Mouse (Mus musculus) midbrain, embryonic 10.5 days (tissue): Measurements from ENCODE around the gene Nectin1. TPM values are rescaled to one million over a fixed set of nuclear protein-coding genes. Genes with fewer than 3 reads are reported as not detected.

Experiments used
- DNase-seq: peaks from one replicate; pipeline ENCODE4 v3.0.0-alpha.2; 2017; ENCODE audit warnings: low spot score
- H3K27ac ChIP-seq: fragments of 300-500 bp; sonication (generic); replicated peaks from 2 replicates; pipeline ENCODE4 v1.5.1; 2016; ENCODE audit warnings: mild to moderate bottlenecking
- H3K27me3 ChIP-seq: fragments of 300-500 bp; sonication (generic); 2 replicates; pipeline ENCODE4 v1.6.1; 2016; ENCODE audit warnings: low read depth, mild to moderate bottlenecking; ENCODE audit not compliant: poor library complexity, severe bottlenecking
- H3K36me3 ChIP-seq: fragments of 300-500 bp; sonication (generic); 2 replicates; pipeline ENCODE4 v1.6.1; 2016; ENCODE audit warnings: mild to moderate bottlenecking, moderate library complexity
- H3K4me1 ChIP-seq: fragments of 300-500 bp; sonication (generic); 2 replicates; pipeline ENCODE4 v1.6.1; 2016
- H3K4me3 ChIP-seq: fragments of 300-500 bp; sonication (generic); 2 replicates; pipeline ENCODE4 v1.5.1; 2016; ENCODE audit warnings: mild to moderate bottlenecking, moderate library complexity
- H3K9me3 ChIP-seq: fragments of 300-500 bp; sonication (generic); replicated peaks from 2 replicates; pipeline ENCODE4 v1.6.1; 2016; ENCODE audit warnings: mild to moderate bottlenecking
- WGBS: fragments of 180-500 bp; shearing (Covaris S2); methylation state at CpG from one replicate; pipeline ENCODE4 v1.1.7; 2016; 5-methylcytosine and 5-hydroxymethylcytosine counted together
- polyA plus RNA-seq: library from polyadenylated mRNA; unstranded; fragments of >200 nt; fragmentation: Nextera tagmentation; extraction: Ambion mirVana; gene quantifications from 2 replicates; pipeline ENCODE4 v1.2.1, GENCODE M21; 2016

Gene Nectin1
- polyA plus RNA-seq, 1 experiment from 2014 or later: 7.3 TPM

DNA sequence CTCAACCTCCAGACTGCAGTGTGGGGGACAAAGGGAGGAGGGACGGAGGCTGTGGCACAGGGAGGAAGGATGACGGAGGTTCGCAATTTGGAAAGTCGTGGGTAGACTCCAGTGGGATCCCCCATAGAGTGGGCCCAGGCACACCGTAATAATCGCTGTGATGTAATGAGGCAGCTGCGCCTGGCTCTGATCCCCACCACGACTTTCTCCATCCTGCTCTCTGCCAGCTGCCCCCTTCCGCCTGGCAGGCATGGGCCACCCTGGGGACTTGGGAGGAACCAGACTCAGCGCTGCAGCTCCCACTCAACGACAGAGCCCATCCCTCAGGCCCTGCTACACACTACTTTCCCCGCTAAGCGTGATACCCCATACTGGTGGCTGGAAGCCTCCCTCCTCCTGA, 90.5 kb downstream of the Nectin1 start:
- DNase-seq: no peak
- 0 out of 2 replicates have a peak overlapping the region, but pooled peaks have one; percentile 10 for H3K27ac ChIP-seq
- WGBS: 88% methylated on average over 13 of the region's 13 CpGs

DNA sequence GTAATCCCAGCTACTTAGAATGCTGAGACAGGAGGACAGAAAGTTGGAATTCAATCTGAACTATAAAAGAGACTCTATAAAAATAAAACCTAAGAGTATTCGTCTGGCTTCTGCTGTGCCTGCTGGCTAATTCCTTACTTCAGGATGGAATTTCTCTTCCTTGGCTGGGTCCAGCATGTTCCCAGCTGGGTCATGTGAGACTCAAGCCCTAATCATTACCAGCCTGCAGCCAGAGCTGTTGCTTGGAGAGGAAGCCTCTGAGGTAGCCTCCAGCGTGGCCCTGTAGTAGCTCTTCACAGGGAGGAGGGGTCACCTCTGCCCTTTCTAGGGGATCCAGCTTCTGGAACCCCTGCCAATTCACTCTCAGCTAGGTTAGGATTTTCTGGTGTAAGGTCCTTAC, 94.8 kb downstream of the Nectin1 start:
- no peak overlapping the region for H3K27ac ChIP-seq
- H3K9me3 ChIP-seq: no peaks in the 10 kb centered on the region; the same call in 1 of the 2 replicates
- no peak for DNase-seq
- H3K36me3 ChIP-seq: no peaks in the 10 kb centered on the region
- H3K4me3 ChIP-seq: no peak overlapping the region
- 74% methylated on average over 2 of the region's 2 CpGs for WGBS
- peaks cover 30% of the 10 kb centered on the region for H3K4me1 ChIP-seq
- H3K27me3 ChIP-seq: peaks cover 28% of the 10 kb centered on the region

More for the DNA sequence above, 90.5 kb downstream of the Nectin1 start:
- Histone ChIP-seq H3K4me1 (peaks cover 14% of the 10 kb centered on the region), H3K27me3 (peaks cover 5% of the 10 kb centered on the region), H3K9me3 (no peaks in the 10 kb centered on the region; the same call in 1 of the 2 replicates), H3K36me3 (no peaks in the 10 kb centered on the region), H3K4me3 (no peak overlapping the region)

DNA sequence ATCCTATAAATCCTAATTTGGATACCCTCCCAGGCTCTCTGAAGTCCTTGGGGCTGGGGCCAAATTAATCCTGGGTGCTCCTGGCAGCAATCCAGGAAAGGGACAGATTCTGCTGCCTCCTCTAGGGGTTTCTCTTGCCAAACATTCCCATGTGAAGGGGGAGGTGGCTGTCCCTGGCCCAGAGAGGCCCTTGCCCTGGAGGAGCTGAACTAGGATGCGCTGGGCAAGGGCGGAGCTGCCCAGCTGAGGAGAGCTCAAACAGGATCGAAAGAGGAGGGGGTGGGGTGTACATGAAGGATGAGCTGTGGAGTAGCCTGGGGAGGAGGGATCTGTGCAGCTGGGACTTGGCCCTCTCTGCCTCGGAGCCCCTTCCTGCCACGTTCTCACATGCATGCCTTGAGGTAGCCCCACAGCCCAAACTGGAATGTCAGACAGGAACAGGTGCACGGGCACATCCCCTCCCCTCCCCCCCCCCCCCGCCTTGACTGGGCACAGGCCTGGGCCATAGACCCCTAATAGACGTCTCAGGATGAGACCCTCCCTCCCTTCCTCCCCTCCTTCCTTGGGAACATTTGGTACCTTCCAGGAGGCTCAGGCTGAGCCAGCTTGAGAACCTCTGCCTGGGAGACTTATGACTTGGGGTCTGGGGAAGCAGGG, 99.3 kb downstream of the Nectin1 start:
- Histone ChIP-seq H3K9me3 (no peaks in the 10 kb centered on the region), H3K4me1 (peaks cover 44% of the 10 kb centered on the region), H3K4me3 (peak overlapping the region; percentile 24; the same call in 1 of the 2 replicates), H3K27me3 (peaks cover 71% of the 10 kb centered on the region), H3K27ac (peak overlapping the region; percentile 64), H3K36me3 (no peaks in the 10 kb centered on the region)
- peak; percentile 44 for DNase-seq
- 5% methylated on average over 8 of the region's 8 CpGs for WGBS

DNA sequence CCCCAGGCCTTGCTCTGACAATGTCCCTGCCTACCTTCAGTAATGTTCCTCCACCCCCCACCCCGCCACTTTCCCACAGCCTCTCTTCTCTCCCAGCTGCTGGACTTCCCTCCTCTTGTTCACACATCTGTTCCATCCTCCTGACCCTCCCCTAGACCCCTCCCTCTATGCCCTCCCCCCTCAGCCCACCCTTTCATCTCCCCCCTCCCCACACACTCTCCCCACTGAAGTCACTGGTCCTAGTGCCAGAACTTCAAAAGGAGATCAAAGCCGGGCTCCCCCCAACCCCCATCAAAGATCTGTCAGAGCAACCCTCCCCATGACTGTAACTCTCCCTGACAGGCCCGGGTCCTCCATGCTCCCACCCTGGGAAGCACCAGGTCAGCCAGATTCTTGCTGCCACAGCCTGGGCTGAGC, 99.9 kb downstream of the Nectin1 start:
- Histone ChIP-seq H3K4me3 (no peak overlapping the region), H3K27ac (peak overlapping the region; percentile 64), H3K27me3 (peaks cover 72% of the 10 kb centered on the region), H3K9me3 (no peaks in the 10 kb centered on the region), H3K4me1 (peaks cover 44% of the 10 kb centered on the region), H3K36me3 (no peaks in the 10 kb centered on the region)
- DNase-seq: peak; percentile 35
- WGBS: 11% methylated on average over 2 of the region's 3 CpGs

DNA sequence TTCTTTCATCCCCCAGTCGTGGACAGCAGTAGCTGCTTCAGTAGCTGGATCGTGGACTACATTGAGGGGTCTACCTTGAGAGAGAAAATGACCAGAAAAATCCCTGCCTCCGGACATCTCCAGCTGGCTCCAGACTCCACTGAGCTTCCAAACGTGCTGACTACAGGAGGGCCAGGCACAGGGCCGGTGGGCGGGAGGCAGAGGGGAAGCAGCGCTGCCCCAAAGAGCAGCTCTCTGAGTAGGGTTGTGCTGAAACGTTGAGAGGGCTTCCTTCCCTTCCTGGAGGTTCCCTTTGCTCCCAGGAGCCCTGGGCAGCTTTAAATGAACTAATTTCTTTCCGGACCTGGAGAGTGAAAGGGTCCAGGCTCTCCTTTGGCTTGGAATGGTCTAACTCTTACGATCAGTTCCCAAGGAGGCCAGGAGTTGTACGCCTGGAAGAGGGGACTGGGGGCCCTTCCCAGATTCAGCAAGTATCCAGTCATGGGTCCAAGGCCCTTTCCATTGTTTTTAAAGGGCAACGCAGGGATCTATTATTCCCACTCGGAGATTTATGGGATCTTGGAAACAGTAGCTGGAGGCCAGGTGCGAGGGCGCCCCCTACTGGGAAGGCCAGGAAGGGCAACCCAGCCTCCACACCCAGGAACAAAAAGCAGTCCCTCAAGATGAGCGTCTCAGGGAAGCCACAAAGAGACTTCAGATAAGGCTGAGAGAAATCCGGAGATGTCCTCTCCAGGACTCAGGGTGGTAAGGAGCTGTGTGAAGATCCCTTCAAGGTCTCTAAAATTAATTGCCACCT, 102.1 kb downstream of the Nectin1 start:
- Histone ChIP-seq H3K27ac (peak overlapping the region; percentile 76), H3K4me3 (peak overlapping the region; percentile 28), H3K4me1 (peaks cover 44% of the 10 kb centered on the region), H3K27me3 (peaks cover 64% of the 10 kb centered on the region), H3K9me3 (no peaks in the 10 kb centered on the region), H3K36me3 (no peaks in the 10 kb centered on the region)
- DNase-seq: peak; percentile 70
- WGBS: 7% methylated on average over 17 of the region's 17 CpGs

DNA sequence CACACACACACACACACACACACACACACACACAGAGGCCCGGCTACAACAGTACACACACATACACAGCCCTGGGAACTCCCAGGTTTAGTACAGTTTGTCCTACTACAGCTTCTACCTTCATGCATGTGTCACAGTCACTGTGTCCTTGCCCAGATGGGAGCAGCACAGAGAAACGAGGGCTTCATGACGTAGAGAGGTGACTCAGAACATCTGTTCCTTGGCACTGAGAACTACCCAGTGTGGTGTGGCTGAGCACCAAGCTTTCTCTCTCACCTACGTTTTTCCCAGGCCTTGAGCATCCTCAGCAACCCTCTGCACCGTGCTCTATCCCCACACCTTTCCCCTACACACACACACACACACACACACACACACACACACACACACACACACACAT, 104.1 kb downstream of the Nectin1 start:
- 64% methylated on average over 5 of the region's 5 CpGs for WGBS
- H3K4me3 ChIP-seq: no peak overlapping the region
- H3K27ac ChIP-seq: no peak overlapping the region
- H3K9me3 ChIP-seq: no peaks in the 10 kb centered on the region
- H3K27me3 ChIP-seq: peaks cover 51% of the 10 kb centered on the region
- no peaks in the 10 kb centered on the region for H3K36me3 ChIP-seq
- no peak for DNase-seq
- peaks cover 47% of the 10 kb centered on the region for H3K4me1 ChIP-seq

DNA sequence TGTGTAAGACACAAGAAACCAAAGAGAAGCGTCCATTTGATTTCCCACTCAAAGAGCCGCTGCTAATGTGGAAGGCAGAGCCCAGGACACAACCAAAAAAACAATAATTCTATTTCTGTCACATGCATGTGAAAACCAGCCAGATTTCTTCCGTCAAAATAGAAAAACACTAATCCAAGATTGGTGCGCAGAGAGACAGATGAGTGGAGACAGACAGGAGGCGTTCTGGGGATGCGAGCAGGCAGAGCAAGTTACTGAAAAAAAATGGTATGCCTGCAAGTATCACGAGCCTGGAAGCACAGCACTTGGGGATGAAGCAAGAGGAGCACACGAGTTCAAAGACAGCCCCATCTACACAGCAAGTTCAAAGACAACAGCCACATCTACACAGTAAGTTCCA, 106.5 kb downstream of the Nectin1 start:
- Histone ChIP-seq H3K27ac (no peak overlapping the region), H3K36me3 (no peaks in the 10 kb centered on the region), H3K27me3 (peaks cover 27% of the 10 kb centered on the region), H3K4me1 (peaks cover 37% of the 10 kb centered on the region), H3K9me3 (no peaks in the 10 kb centered on the region), H3K4me3 (no peak overlapping the region)
- WGBS: 77% methylated on average over 8 of the region's 8 CpGs
- no peak for DNase-seq

DNA sequence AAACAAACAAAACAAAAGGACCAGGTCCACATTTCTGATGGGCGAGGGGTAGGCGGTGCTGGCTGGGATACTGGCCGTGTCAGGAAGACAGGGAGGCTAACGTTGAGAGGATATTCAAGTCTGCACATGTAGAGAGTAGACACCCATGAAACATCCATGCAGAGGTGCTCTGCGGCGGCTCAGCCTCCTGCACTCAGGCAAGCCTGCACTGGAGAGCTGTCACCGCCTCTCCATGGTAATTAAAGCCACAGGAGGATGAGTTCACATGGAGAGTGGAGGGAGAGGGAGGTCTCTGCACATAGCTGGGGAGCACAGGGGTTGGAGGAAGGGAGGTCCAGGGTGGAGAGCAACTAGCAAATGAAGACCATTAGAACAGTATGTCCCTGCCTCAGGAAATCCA, 107.4 kb downstream of the Nectin1 start:
- Histone ChIP-seq H3K27ac (no peak overlapping the region), H3K36me3 (no peaks in the 10 kb centered on the region), H3K4me3 (no peak overlapping the region), H3K9me3 (no peaks in the 10 kb centered on the region), H3K4me1 (peaks cover 28% of the 10 kb centered on the region), H3K27me3 (peaks cover 27% of the 10 kb centered on the region)
- DNase-seq: no peak
- WGBS: 78% methylated on average over 7 of the region's 7 CpGs

DNA sequence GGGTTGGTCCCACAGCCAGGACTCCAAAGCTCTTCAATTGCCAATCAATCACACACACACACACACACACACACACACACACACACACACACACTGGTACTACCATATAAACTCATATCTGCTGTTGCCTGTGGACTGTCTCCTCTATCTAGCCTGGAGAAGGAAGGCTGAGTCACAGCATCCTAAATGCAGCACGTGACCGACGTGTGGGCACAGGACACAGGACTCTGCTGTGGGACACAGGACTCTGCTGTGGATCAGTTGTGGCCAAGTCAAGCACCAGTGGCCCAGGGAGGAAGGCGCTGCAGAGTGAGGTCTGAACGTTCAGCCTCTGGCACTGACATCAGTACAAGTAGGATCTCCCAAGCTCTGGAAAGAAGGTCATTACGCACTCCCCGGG, 112.1 kb downstream of the Nectin1 start:
- Histone ChIP-seq H3K27me3 (peaks cover 20% of the 10 kb centered on the region), H3K36me3 (no peaks in the 10 kb centered on the region), H3K4me1 (peaks cover 25% of the 10 kb centered on the region), H3K4me3 (no peak overlapping the region), H3K27ac (no peak overlapping the region), H3K9me3 (no peaks in the 10 kb centered on the region)
- DNase-seq: no peak
- WGBS: 92% methylated on average over 7 of the region's 7 CpGs
